Mouse (Mus musculus): Measurements from ENCODE around the gene Rbms3.

DNA sequence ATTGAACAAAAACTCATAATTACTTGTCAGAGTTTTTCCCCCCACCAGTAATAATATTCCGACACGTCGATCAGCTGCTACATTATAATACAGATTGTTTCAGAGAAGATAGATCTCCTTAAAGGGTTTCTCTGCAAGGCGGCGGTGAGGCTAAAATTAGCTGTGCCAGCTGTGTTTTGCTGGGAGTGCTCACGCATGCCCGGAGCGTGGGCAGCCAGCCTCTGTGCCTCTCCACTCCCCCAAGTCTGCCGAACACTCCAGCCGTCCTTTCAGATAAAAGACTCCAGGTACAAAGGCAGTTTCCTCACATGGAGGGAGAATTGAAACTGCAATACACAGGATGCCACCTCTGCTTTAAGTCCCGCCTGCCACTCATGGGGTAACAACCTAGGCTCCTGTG is 376.4 kb downstream of the Rbms3 start:
- TF ChIP-seq POLR2A (IDR thresholded peaks at IDR 0.05; ENCODE audit: extremely low read depth, insufficient read depth, low read length) = no peak
- no peak for TF ChIP-seq CTCF (IDR thresholded peaks at IDR 0.05; ENCODE audit: extremely low read depth, insufficient read depth, low read length)

Data from cortical plate, adult 2 months (tissue).